Mouse (Mus musculus) liver, postnatal 0 days (tissue): ENCODE measurements at regions not wholly inside any gene's neighbourhood (a gene's known extent, or its start where the extent isn't known, plus 50 kb on each side); places are given as distances from the start of the nearest gene placed in this dataset.

Source experiments
- CTCF ChIP-seq: sonication (generic); IDR thresholded peaks from 2 replicates; pipeline ENCODE4 v1.5.1; 2016; ENCODE audit warnings: antibody characterized with exemption, low read depth
- EP300 ChIP-seq: IDR thresholded peaks from 2 replicates; pipeline ENCODE4 v1.6.1; 2016; ENCODE audit warnings: antibody characterized with exemption, low read depth, mild to moderate bottlenecking

- TF ChIP-seq EP300, result no peak
- no peak for TF ChIP-seq CTCF
Measured at GRCm38 (mm10) chr14:66457300-66457699, 448.3 kb upstream of the Gulo start.
